Mouse (Mus musculus) kidney, adult 2 months (tissue): Measurements from ENCODE around the gene Irak2. TPM values are rescaled to one million over a fixed set of nuclear protein-coding genes. Genes with fewer than 3 reads are reported as not detected.
"Not testable (repeated sequence)": the region's sequence is repeated elsewhere in the genome, so short reads cannot be mapped to it uniquely, and the experiment has no call there.

Experiments used
- DNase-seq: peaks from one replicate; pipeline ENCODE4 v3.0.0; 2021
- H3K27ac ChIP-seq: fragments of 200-500 bp; 2 replicates; pipeline ENCODE4 v1.5.1; 2012; ENCODE audit warnings: low read depth, low read length, control low read depth, inconsistent platforms; ENCODE audit not compliant: insufficient read depth
- H3K27me3 ChIP-seq: fragments of 200-500 bp; replicated peaks from 2 replicates; pipeline ENCODE4 v1.6.1; 2012; ENCODE audit warnings: mild to moderate bottlenecking, moderate library complexity, low read length, inconsistent platforms; ENCODE audit not compliant: control insufficient read depth, insufficient read depth
- H3K36me3 ChIP-seq: fragments of 200-500 bp; 2 replicates; pipeline ENCODE4 v1.6.1; 2012; ENCODE audit warnings: mild to moderate bottlenecking, moderate library complexity, low read length, inconsistent platforms; ENCODE audit not compliant: control insufficient read depth, insufficient read depth
- H3K4me1 ChIP-seq: fragments of 200-500 bp; 2 replicates; pipeline ENCODE4 v1.6.1; 2011; ENCODE audit warnings: low read length; ENCODE audit not compliant: control insufficient read depth, insufficient read depth
- H3K4me3 ChIP-seq: fragments of 200-500 bp; 2 replicates; pipeline ENCODE4 v1.5.1; 2011; ENCODE audit warnings: mild to moderate bottlenecking, low read depth, low read length, control low read depth; ENCODE audit not compliant: insufficient read depth
- CTCF ChIP-seq: fragments of 200-500 bp; conservative IDR thresholded peaks from 2 replicates; pipeline ENCODE4 v1.5.1; 2011; ENCODE audit warnings: low read depth, mild to moderate bottlenecking, control low read depth, low read length, moderate library complexity, mixed read lengths; ENCODE audit not compliant: insufficient read depth, insufficient read length
- POLR2A ChIP-seq: fragments of 200-500 bp; IDR thresholded peaks from one replicate; pipeline ENCODE4 v1.6.1; 2011; ENCODE audit warnings: low read depth, low read length, control low read depth
- WGBS: fragments of 180-500 bp; shearing (Covaris S2); methylation state at CpG from one replicate; pipeline ENCODE4 v1.1.7; 2018; 5-methylcytosine and 5-hydroxymethylcytosine counted together
- polyA plus RNA-seq: library from polyadenylated mRNA; depleted of rRNA; stranded (reverse); fragments of >200 nt; gene quantifications from 2 replicates; pipeline ENCODE4 v1.2.3, GENCODE M21; 2012

Gene Irak2
- polyA plus RNA-seq, 1 experiment = 53.8 TPM

- no peak for DNase-seq
- Histone ChIP-seq H3K27me3 (no peaks in the 10 kb centered on the region), H3K4me3 (peak overlapping the region; percentile 65), H3K4me1 (peaks cover 15% of the 10 kb centered on the region), H3K27ac (peak overlapping the region; percentile 65), H3K36me3 (peaks cover 3% of the 10 kb centered on the region; the same call in 1 of the 2 replicates)
- WGBS = under 1% methylated on average over 113 of the region's 113 CpGs
- TF ChIP-seq POLR2A (no peak), CTCF (no peak)
These were observed 59.2 kb downstream of the Irak2 start for GRCm38 (mm10) chr6:113697222-113698205.

- Histone ChIP-seq H3K27ac (no peak overlapping the region), H3K27me3 (no peaks in the 10 kb centered on the region), H3K4me1 (no peaks in the 10 kb centered on the region; the same call in 1 of the 2 replicates), H3K36me3 (peaks cover 3% of the 10 kb centered on the region), H3K4me3 (no peak overlapping the region)
- TF ChIP-seq CTCF (no peak), POLR2A (no peak)
- 72% methylated on average over 3 of the region's 3 CpGs for WGBS
- DNase-seq = no peak
These were observed 74.5 kb downstream of the Irak2 start for GRCm38 (mm10) chr6:113712718-113713117.

- H3K4me3 ChIP-seq = not testable (repeated sequence)
These were observed 75.1 kb downstream of the Irak2 start for GRCm38 (mm10) chr6:113713389-113713788.

GRCm38 (mm10) chr6:113714276-113714675, 76.0 kb downstream of the Irak2 start:
- H3K4me1 ChIP-seq = no peaks in the 10 kb centered on the region; the same call in 1 of the 2 replicates
- no peaks in the 10 kb centered on the region; the same call in none of the 2 replicates for H3K36me3 ChIP-seq
- no peak for DNase-seq
- WGBS = 90% methylated on average over 2 of the region's 2 CpGs
- no peak overlapping the region for H3K4me3 ChIP-seq
- no peak for TF ChIP-seq POLR2A
- no peak overlapping the region for H3K27ac ChIP-seq
- H3K27me3 ChIP-seq = no peaks in the 10 kb centered on the region

More at GRCm38 (mm10) chr6:113713389-113713788, 75.1 kb downstream of the Irak2 start:
- DNase-seq, H3K27me3 ChIP-seq, H3K36me3 ChIP-seq, H3K4me1 ChIP-seq, H3K27ac ChIP-seq: not testable (repeated sequence)
- WGBS = 90% methylated on average over 5 of the region's 5 CpGs

GRCm38 (mm10) chr6:113714797-113715196, 76.5 kb downstream of the Irak2 start:
- H3K27me3 ChIP-seq = no peaks in the 10 kb centered on the region
- 32% methylated on average over 1 of the region's 1 CpGs for WGBS
- H3K4me1 ChIP-seq = no peaks in the 10 kb centered on the region; the same call in 1 of the 2 replicates
- TF ChIP-seq CTCF = no peak
- no peak for TF ChIP-seq POLR2A
- H3K4me3 ChIP-seq = no peak overlapping the region
- peak; percentile 72 for DNase-seq
- H3K36me3 ChIP-seq = no peaks in the 10 kb centered on the region; the same call in none of the 2 replicates
- H3K27ac ChIP-seq = no peak overlapping the region

- Histone ChIP-seq H3K4me1 (no peaks in the 10 kb centered on the region; the same call in 1 of the 2 replicates), H3K36me3 (no peaks in the 10 kb centered on the region; the same call in 1 of the 2 replicates), H3K27ac (no peak overlapping the region), H3K4me3 (no peak overlapping the region), H3K27me3 (no peaks in the 10 kb centered on the region)
- 83% methylated on average over 3 of the region's 3 CpGs for WGBS
- no peak for DNase-seq
- TF ChIP-seq POLR2A (no peak), CTCF (no peak)
These were observed 79.3 kb downstream of the Irak2 start for GRCm38 (mm10) chr6:113717541-113717940.

GRCm38 (mm10) chr6:113719878-113720277, 81.6 kb downstream of the Irak2 start, which contains the start of gene Ghrl:
Ghrl (minus strand) TSS chr6:113719880.
- TF ChIP-seq CTCF = no peak
- Histone ChIP-seq H3K36me3 (no peaks in the 10 kb centered on the region; the same call in 1 of the 2 replicates), H3K27me3 (no peaks in the 10 kb centered on the region), H3K27ac (no peak within 1 kb of the TSS), H3K4me1 (no peaks in the 10 kb centered on the region), H3K4me3 (no peak within 1 kb of the TSS)
- 83% methylated on average over 3 of the region's 3 CpGs for WGBS
- DNase-seq = no peak
